Mouse (Mus musculus) small intestine, adult 2 months (tissue): ENCODE measurements around the gene Pla2g5.

Experiments
- CTCF ChIP-seq: fragments of 200-500 bp; IDR thresholded peaks from 2 replicates; pipeline ENCODE4 v1.5.1; 2012; ENCODE audit warnings: low read depth, mild to moderate bottlenecking, control low read depth, inconsistent platforms, low read length, moderate library complexity, mixed read lengths; ENCODE audit not compliant: insufficient replicate concordance, insufficient read length; ENCODE audit errors: extremely low read depth
- POLR2A ChIP-seq: fragments of 200-500 bp; IDR thresholded peaks from 2 replicates; pipeline ENCODE4 v1.6.1; 2012; ENCODE audit warnings: low read depth, mild to moderate bottlenecking, control low read depth, inconsistent platforms, low read length, moderate library complexity

DNA sequence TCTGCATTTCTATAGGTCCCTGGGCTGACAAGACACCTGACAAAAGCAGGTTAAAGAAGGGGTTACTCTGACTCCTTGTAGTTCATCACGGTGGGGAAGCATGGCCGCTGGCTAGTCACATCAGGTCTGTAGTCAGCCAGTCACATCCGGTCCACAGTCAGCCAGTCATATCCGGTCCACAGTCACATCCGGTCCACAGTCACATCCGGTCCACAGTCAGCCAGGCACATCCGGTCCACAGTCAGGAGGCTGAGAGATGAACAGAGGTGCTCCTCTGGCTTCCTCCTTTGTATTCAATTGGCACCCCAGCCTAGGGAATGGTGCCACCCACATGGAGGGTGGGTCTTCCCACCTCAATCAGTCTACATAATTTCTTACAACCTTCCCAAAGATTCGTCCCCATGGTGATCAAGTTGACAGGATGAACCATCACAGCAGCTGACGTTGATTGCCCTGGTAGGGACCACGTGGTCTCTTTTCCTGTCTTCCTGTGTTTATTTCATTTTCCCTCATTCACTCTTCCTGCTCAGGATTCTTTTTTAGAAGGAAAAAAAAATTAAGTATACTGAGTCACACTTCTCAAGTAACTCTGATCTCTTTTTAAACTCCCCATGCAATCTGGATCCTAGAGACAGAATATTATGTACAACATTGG is at the start of gene Pla2g5:
- TF ChIP-seq POLR2A = no peak
- no peak for TF ChIP-seq CTCF
